Mouse (Mus musculus): ENCODE data around the gene Gcc1. TPM values are rescaled to one million over a fixed set of nuclear protein-coding genes. Genes with fewer than 3 reads are reported as not detected.

Gcc1 gene
- polyA plus RNA-seq, 1 experiment from 2014 or later = 8.6 TPM

GRCm38 (mm10) chr6:28423767-28424695 is 4.2 kb downstream of the Gcc1 start:
- WGBS = 7% methylated on average over 44 of the region's 46 CpGs
- Histone ChIP-seq H3K4me3 (ENCODE audit: low read length) (peak overlapping the region; percentile 95), H3K9ac (ENCODE audit: low read depth, low read length) (peak overlapping the region; percentile 98), H3K36me3 (ENCODE audit: control insufficient read depth, insufficient read depth, low read length) (peaks cover 5% of the 10 kb centered on the region; the same call in 1 of the 2 replicates), H3K4me2 (ENCODE audit: low read depth, low read length) (peak overlapping the region; percentile 75), H3K27ac (ENCODE audit: low read length) (peak overlapping the region; percentile 66), H3K27me3 (replicated peaks; ENCODE audit: control insufficient read depth, insufficient read depth, low read length) (no peaks in the 10 kb centered on the region), H3K4me1 (ENCODE audit: control insufficient read depth, insufficient read depth, low read length) (peaks cover 29% of the 10 kb centered on the region), H3K9me3 (ENCODE audit: control insufficient read depth, low read length) (no peaks in the 10 kb centered on the region)
- peak; percentile 41 for ATAC-seq

- Histone ChIP-seq H3K27ac (ENCODE audit: low read length) (peak within 1 kb of the TSS; percentile 66), H3K27me3 (replicated peaks; ENCODE audit: control insufficient read depth, insufficient read depth, low read length) (no peaks in the 10 kb centered on the region)
- WGBS = under 1% methylated on average over 39 of the region's 42 CpGs
These were observed 4.9 kb downstream of the Gcc1 start, which contains the start of gene Arf5 for GRCm38 (mm10) chr6:28423313-28423712. TSS of gene Arf5 (plus strand) at chr6:28423560.

GRCm38 (mm10) chr6:28422651-28423290 is 5.4 kb downstream of the Gcc1 start:
- Histone ChIP-seq H3K27me3 (replicated peaks; ENCODE audit: control insufficient read depth, insufficient read depth, low read length) (no peaks in the 10 kb centered on the region), H3K4me1 (ENCODE audit: control insufficient read depth, insufficient read depth, low read length) (peaks cover 29% of the 10 kb centered on the region), H3K27ac (ENCODE audit: low read length) (no peak overlapping the region), H3K4me3 (ENCODE audit: low read length) (peak overlapping the region; percentile 95), H3K9ac (ENCODE audit: low read depth, low read length) (0 out of 2 replicates have a peak overlapping the region, but pooled peaks have one; percentile 37), H3K4me2 (ENCODE audit: low read depth, low read length) (peak overlapping the region; percentile 46), H3K9me3 (ENCODE audit: control insufficient read depth, low read length) (no peaks in the 10 kb centered on the region), H3K36me3 (ENCODE audit: control insufficient read depth, insufficient read depth, low read length) (peaks cover 11% of the 10 kb centered on the region; the same call in 1 of the 2 replicates)
- no peak for ATAC-seq
- 67% methylated on average over 15 of the region's 15 CpGs for whole genome bisulfite sequencing

More at GRCm38 (mm10) chr6:28423313-28423712, 4.9 kb downstream of the Gcc1 start, which contains the start of gene Arf5:
- Histone ChIP-seq H3K9ac (ENCODE audit: low read depth, low read length) (peak within 1 kb of the TSS; percentile 98), H3K36me3 (ENCODE audit: control insufficient read depth, insufficient read depth, low read length) (peaks cover 5% of the 10 kb centered on the region; the same call in 1 of the 2 replicates), H3K4me2 (ENCODE audit: low read depth, low read length) (peak within 1 kb of the TSS; percentile 75), H3K4me1 (ENCODE audit: control insufficient read depth, insufficient read depth, low read length) (peaks cover 29% of the 10 kb centered on the region), H3K9me3 (ENCODE audit: control insufficient read depth, low read length) (no peaks in the 10 kb centered on the region), H3K4me3 (ENCODE audit: low read length) (peak within 1 kb of the TSS; percentile 95)
- peak; percentile 61 for ATAC-seq

GRCm38 (mm10) chr6:28421469-28422000 is 6.7 kb downstream of the Gcc1 start:
- peak; percentile 93 for ATAC-seq
- Histone ChIP-seq H3K27ac (ENCODE audit: low read length) (peak overlapping the region; percentile 81), H3K4me3 (ENCODE audit: low read length) (peak overlapping the region; percentile 88), H3K4me1 (ENCODE audit: control insufficient read depth, insufficient read depth, low read length) (peaks cover 29% of the 10 kb centered on the region), H3K9me3 (ENCODE audit: control insufficient read depth, low read length) (no peaks in the 10 kb centered on the region), H3K27me3 (replicated peaks; ENCODE audit: control insufficient read depth, insufficient read depth, low read length) (no peaks in the 10 kb centered on the region), H3K9ac (ENCODE audit: low read depth, low read length) (peak overlapping the region; percentile 86), H3K36me3 (ENCODE audit: control insufficient read depth, insufficient read depth, low read length) (peaks cover 11% of the 10 kb centered on the region; the same call in 1 of the 2 replicates), H3K4me2 (ENCODE audit: low read depth, low read length) (peak overlapping the region; percentile 93)
- under 1% methylated on average over 27 of the region's 27 CpGs for WGBS

GRCm38 (mm10) chr6:28420865-28421264 is 7.3 kb downstream of the Gcc1 start:
- no peak for ATAC-seq
- Histone ChIP-seq H3K36me3 (ENCODE audit: control insufficient read depth, insufficient read depth, low read length) (peaks cover 10% of the 10 kb centered on the region; the same call in 1 of the 2 replicates), H3K4me1 (ENCODE audit: control insufficient read depth, insufficient read depth, low read length) (peaks cover 29% of the 10 kb centered on the region), H3K4me2 (ENCODE audit: low read depth, low read length) (peak overlapping the region; percentile 93), H3K27ac (ENCODE audit: low read length) (peak overlapping the region; percentile 81), H3K27me3 (replicated peaks; ENCODE audit: control insufficient read depth, insufficient read depth, low read length) (no peaks in the 10 kb centered on the region), H3K9ac (ENCODE audit: low read depth, low read length) (peak overlapping the region; percentile 86), H3K9me3 (ENCODE audit: control insufficient read depth, low read length) (no peaks in the 10 kb centered on the region), H3K4me3 (ENCODE audit: low read length) (peak overlapping the region; percentile 88)
- 17% methylated on average over 13 of the region's 13 CpGs for WGBS

GRCm38 (mm10) chr6:28420361-28420760 is 7.8 kb downstream of the Gcc1 start:
- Histone ChIP-seq H3K27me3 (replicated peaks; ENCODE audit: control insufficient read depth, insufficient read depth, low read length) (no peaks in the 10 kb centered on the region), H3K27ac (ENCODE audit: low read length) (no peak overlapping the region), H3K36me3 (ENCODE audit: control insufficient read depth, insufficient read depth, low read length) (0 out of 2 replicates have a peak, but pooled peaks cover 9% of the 10 kb centered on the region), H3K4me3 (ENCODE audit: low read length) (peak overlapping the region; percentile 88), H3K4me2 (ENCODE audit: low read depth, low read length) (peak overlapping the region; percentile 93), H3K4me1 (ENCODE audit: control insufficient read depth, insufficient read depth, low read length) (peaks cover 29% of the 10 kb centered on the region), H3K9me3 (ENCODE audit: control insufficient read depth, low read length) (no peaks in the 10 kb centered on the region), H3K9ac (ENCODE audit: low read depth, low read length) (peak overlapping the region; percentile 86)
- WGBS = 75% methylated on average over 17 of the region's 17 CpGs
- no peak for ATAC-seq

GRCm38 (mm10) chr6:28419673-28420072 is 8.5 kb downstream of the Gcc1 start:
- Histone ChIP-seq H3K4me3 (ENCODE audit: low read length) (no peak overlapping the region), H3K9ac (ENCODE audit: low read depth, low read length) (no peak overlapping the region), H3K27me3 (replicated peaks; ENCODE audit: control insufficient read depth, insufficient read depth, low read length) (no peaks in the 10 kb centered on the region), H3K36me3 (ENCODE audit: control insufficient read depth, insufficient read depth, low read length) (0 out of 2 replicates have a peak, but pooled peaks cover 12% of the 10 kb centered on the region), H3K4me2 (ENCODE audit: low read depth, low read length) (peak overlapping the region; percentile 93; the same call in 1 of the 2 replicates), H3K4me1 (ENCODE audit: control insufficient read depth, insufficient read depth, low read length) (peaks cover 25% of the 10 kb centered on the region), H3K27ac (ENCODE audit: low read length) (no peak overlapping the region), H3K9me3 (ENCODE audit: control insufficient read depth, low read length) (no peaks in the 10 kb centered on the region)
- whole genome bisulfite sequencing = 74% methylated on average over 2 of the region's 2 CpGs
- ATAC-seq = no peak

GRCm38 (mm10) chr6:28418449-28418848 is 9.7 kb downstream of the Gcc1 start:
- no peak for ATAC-seq
- no peaks in the 10 kb centered on the region for H3K27me3 ChIP-seq (replicated peaks; ENCODE audit: control insufficient read depth, insufficient read depth, low read length)
- H3K4me2 ChIP-seq (ENCODE audit: low read depth, low read length) = no peak overlapping the region
- peaks cover 22% of the 10 kb centered on the region for H3K4me1 ChIP-seq (ENCODE audit: control insufficient read depth, insufficient read depth, low read length)
- no peak overlapping the region for H3K9ac ChIP-seq (ENCODE audit: low read depth, low read length)
- H3K36me3 ChIP-seq (ENCODE audit: control insufficient read depth, insufficient read depth, low read length) = 0 out of 2 replicates have a peak, but pooled peaks cover 12% of the 10 kb centered on the region
- H3K4me3 ChIP-seq (ENCODE audit: low read length) = no peak overlapping the region
- H3K9me3 ChIP-seq (ENCODE audit: control insufficient read depth, low read length) = no peaks in the 10 kb centered on the region
- no peak overlapping the region for H3K27ac ChIP-seq (ENCODE audit: low read length)
- WGBS = 83% methylated on average over 14 of the region's 14 CpGs

GRCm38 (mm10) chr6:28416981-28417380 is 11.2 kb downstream of the Gcc1 start:
- Histone ChIP-seq H3K9ac (ENCODE audit: low read depth, low read length) (no peak overlapping the region), H3K4me3 (ENCODE audit: low read length) (no peak overlapping the region), H3K36me3 (ENCODE audit: control insufficient read depth, insufficient read depth, low read length) (0 out of 2 replicates have a peak, but pooled peaks cover 12% of the 10 kb centered on the region), H3K9me3 (ENCODE audit: control insufficient read depth, low read length) (no peaks in the 10 kb centered on the region), H3K27ac (ENCODE audit: low read length) (no peak overlapping the region), H3K4me1 (ENCODE audit: control insufficient read depth, insufficient read depth, low read length) (peaks cover 18% of the 10 kb centered on the region), H3K27me3 (replicated peaks; ENCODE audit: control insufficient read depth, insufficient read depth, low read length) (no peaks in the 10 kb centered on the region), H3K4me2 (ENCODE audit: low read depth, low read length) (no peak overlapping the region)
- 69% methylated on average over 4 of the region's 4 CpGs for WGBS
- ATAC-seq = no peak
